Mouse (Mus musculus): ENCODE measurements around the gene Hoxc12. TPM values are rescaled to one million over a fixed set of nuclear protein-coding genes. Genes with fewer than 3 reads are reported as not detected.

The Hoxc12 gene
- total and polyA plus RNA-seq, 3 experiments = not detected

DNA sequence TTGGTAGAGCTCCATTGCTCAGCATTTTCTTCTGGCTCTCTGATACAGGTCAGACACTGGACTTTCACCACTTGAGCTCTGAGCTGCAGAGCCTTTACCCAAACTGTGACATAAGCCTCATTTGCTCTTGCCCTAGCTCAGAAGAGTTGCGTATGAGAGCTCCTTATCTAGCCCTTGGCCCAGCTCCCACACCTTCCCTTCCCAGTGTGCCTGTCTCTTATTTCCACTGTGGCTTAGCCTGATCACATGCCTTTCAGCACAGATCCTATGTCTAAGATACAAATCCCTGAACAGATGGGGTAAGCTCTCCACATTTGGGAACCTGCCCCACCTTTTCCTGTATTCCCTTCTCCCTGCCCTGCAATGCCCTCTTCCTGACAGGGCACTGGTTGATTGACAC lies 31.6 kb upstream of the Hoxc12 start:
- TF ChIP-seq USF1 (IDR thresholded peaks at IDR 0.05; ENCODE audit: low read depth, low read length) (peak; percentile 31; the same call in 1 of the 2 replicates), CHD1 (IDR thresholded peaks at IDR 0.05; ENCODE audit: low read depth, low read length) (no peak), GATA1 (IDR thresholded peaks at IDR 0.05; ENCODE audit: low read depth, low read length) (0 out of 2 replicates have a peak, but pooled peaks have one; percentile 20), TCF12 (IDR thresholded peaks at IDR 0.05; ENCODE audit: low read depth, low read length) (no peak)
- Histone ChIP-seq H3K27ac (ENCODE audit: control insufficient read depth, low read depth, low read length) (no peak overlapping the region), H3K79me2 (ENCODE audit: control insufficient read depth, insufficient read depth, low read length, poor library complexity) (no peaks in the 10 kb centered on the region), H3K9ac (ENCODE audit: control insufficient read depth, low read depth, low read length, poor library complexity, severe bottlenecking) (no peak overlapping the region), H3K4me3 (ENCODE audit: control insufficient read depth in 1 of 2, insufficient read depth in 1 of 2, low read depth in 2 of 2, low read length in 2 of 2) (no peak overlapping the region), H3K9me3 (replicated peaks; ENCODE audit: insufficient read depth, low read length) (no peaks in the 10 kb centered on the region), H3K4me1 (ENCODE audit: control insufficient read depth in 1 of 2, insufficient read depth in 2 of 2, low read length in 2 of 2) (peaks cover 2 to 6% of the 10 kb centered on the region in 2 experiments; a peak in 2 of 4 replicates), H3K36me3 (ENCODE audit: control insufficient read depth in 1 of 2, insufficient read depth in 2 of 2, low read length in 2 of 2) (no peaks in the 10 kb centered on the region), H3K27me3 (ENCODE audit: control insufficient read depth in 1 of 2, insufficient read depth in 2 of 2, low read length in 2 of 2) (peaks cover 10 to 38% of the 10 kb centered on the region in 2 experiments)
- DNase-seq (ENCODE audit: low read depth, low spot score) = peak; percentile 44

DNA sequence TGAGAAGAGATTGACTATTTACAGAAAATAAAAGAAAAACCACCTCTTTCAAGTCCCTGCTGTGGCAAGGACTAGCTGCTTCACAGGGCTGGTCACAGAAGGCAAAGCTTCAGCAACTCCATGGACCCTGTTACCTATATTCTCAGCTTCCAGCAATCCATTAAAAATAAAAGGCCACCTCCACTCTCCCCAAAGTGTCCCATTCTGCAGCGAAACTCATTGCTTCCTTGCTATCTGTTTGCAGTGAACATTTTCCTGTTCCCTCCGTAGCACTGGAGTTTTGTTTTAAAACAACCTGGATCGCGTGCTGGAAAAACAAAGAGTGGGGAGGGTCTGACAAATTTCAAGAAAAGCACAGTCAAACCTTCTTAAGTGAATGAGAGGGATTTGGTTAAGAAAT lies 27.0 kb upstream of the Hoxc12 start:
- Histone ChIP-seq H3K27me3 (ENCODE audit: control insufficient read depth in 1 of 2, insufficient read depth in 2 of 2, low read length in 2 of 2) (peaks cover 19 to 46% of the 10 kb centered on the region in 2 experiments), H3K27ac (ENCODE audit: control insufficient read depth, low read depth, low read length) (no peak overlapping the region), H3K9me3 (replicated peaks; ENCODE audit: insufficient read depth, low read length) (no peaks in the 10 kb centered on the region), H3K4me3 (ENCODE audit: control insufficient read depth in 1 of 2, insufficient read depth in 1 of 2, low read depth in 2 of 2, low read length in 2 of 2) (no peak overlapping the region), H3K9ac (ENCODE audit: control insufficient read depth, low read depth, low read length, poor library complexity, severe bottlenecking) (no peak overlapping the region), H3K79me2 (ENCODE audit: control insufficient read depth, insufficient read depth, low read length, poor library complexity) (no peaks in the 10 kb centered on the region), H3K36me3 (ENCODE audit: control insufficient read depth in 1 of 2, insufficient read depth in 2 of 2, low read length in 2 of 2) (no peaks in the 10 kb centered on the region), H3K4me1 (ENCODE audit: control insufficient read depth in 1 of 2, insufficient read depth in 2 of 2, low read length in 2 of 2) (peaks cover 2 to 6% of the 10 kb centered on the region in 2 experiments; a peak in 2 of 4 replicates)
- no peak for DNase-seq (ENCODE audit: low read depth, low spot score)
- TF ChIP-seq RAD21 (IDR thresholded peaks at IDR 0.05; ENCODE audit: low read depth, low read length) = no peak
- no peak for TF ChIP-seq TCF12 (IDR thresholded peaks at IDR 0.05; ENCODE audit: low read depth, low read length)
- TF ChIP-seq TBP (IDR thresholded peaks at IDR 0.05; ENCODE audit: low read depth, low read length) = no peak
- no peak for TF ChIP-seq USF2 (IDR thresholded peaks at IDR 0.05; ENCODE audit: borderline replicate concordance in 1 of 2, insufficient read depth in 1 of 2, low read depth in 1 of 2, low read length in 2 of 2)
- no peak for TF ChIP-seq ELF1 (IDR thresholded peaks at IDR 0.05; ENCODE audit: low read depth, low read length)
- TF ChIP-seq E2F4 (IDR thresholded peaks at IDR 0.05; ENCODE audit: borderline replicate concordance, low read depth, low read length) = no peak
- TF ChIP-seq HCFC1 (IDR thresholded peaks at IDR 0.05; ENCODE audit: low read depth, low read length) = no peak
- TF ChIP-seq MYC (IDR thresholded peaks at IDR 0.05; ENCODE audit: low read depth, low read length) = no peak
- no peak for TF ChIP-seq POLR2A (IDR thresholded peaks at IDR 0.05; ENCODE audit: control insufficient read depth in 1 of 2, insufficient read depth in 1 of 2, low read depth in 1 of 2, low read length in 2 of 2, poor library complexity in 1 of 2)
- no peak for TF ChIP-seq GATA1 (IDR thresholded peaks at IDR 0.05; ENCODE audit: low read depth, low read length)
- no peak for TF ChIP-seq ZKSCAN1 (IDR thresholded peaks at IDR 0.05; ENCODE audit: low read depth, low read length)
- TF ChIP-seq ZMIZ1 (IDR thresholded peaks at IDR 0.05; ENCODE audit: low read depth, low read length) = no peak

DNA sequence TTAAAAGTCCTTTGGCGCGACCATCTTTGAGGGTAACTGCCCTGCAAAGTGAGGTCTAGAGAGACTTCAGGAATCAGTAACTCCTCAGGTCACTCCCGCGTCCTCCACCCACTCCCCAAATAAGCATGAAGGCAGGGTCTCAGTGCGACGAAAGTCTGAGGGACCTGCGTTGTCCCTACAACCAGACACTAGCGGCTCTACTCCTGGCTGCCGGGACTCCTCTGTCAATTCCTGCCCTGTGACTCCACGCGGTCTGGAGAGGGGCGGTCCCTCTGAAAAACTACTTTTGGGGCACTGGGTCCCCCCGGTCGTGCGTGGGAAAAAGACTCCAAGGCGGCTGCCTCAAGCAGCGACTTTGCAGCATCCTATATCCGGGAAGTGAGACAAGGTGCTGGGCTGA lies 26.5 kb upstream of the Hoxc12 start:
- Histone ChIP-seq H3K79me2 (ENCODE audit: control insufficient read depth, insufficient read depth, low read length, poor library complexity) (no peaks in the 10 kb centered on the region), H3K4me3 (ENCODE audit: control insufficient read depth in 1 of 2, insufficient read depth in 1 of 2, low read depth in 2 of 2, low read length in 2 of 2) (no peak overlapping the region), H3K9ac (ENCODE audit: control insufficient read depth, low read depth, low read length, poor library complexity, severe bottlenecking) (no peak overlapping the region), H3K27ac (ENCODE audit: control insufficient read depth, low read depth, low read length) (no peak overlapping the region), H3K9me3 (replicated peaks; ENCODE audit: insufficient read depth, low read length) (no peaks in the 10 kb centered on the region), H3K27me3 (ENCODE audit: control insufficient read depth in 1 of 2, insufficient read depth in 2 of 2, low read length in 2 of 2) (peaks cover 19 to 50% of the 10 kb centered on the region in 2 experiments), H3K4me1 (ENCODE audit: control insufficient read depth in 1 of 2, insufficient read depth in 2 of 2, low read length in 2 of 2) (0 out of 4 replicates have a peak, but pooled peaks cover 0 to 2% of the 10 kb centered on the region in 2 experiments), H3K36me3 (ENCODE audit: control insufficient read depth in 1 of 2, insufficient read depth in 2 of 2, low read length in 2 of 2) (no peaks in the 10 kb centered on the region)
- DNase-seq (ENCODE audit: low read depth, low spot score) = no peak
- TF ChIP-seq E2F4 (IDR thresholded peaks at IDR 0.05; ENCODE audit: borderline replicate concordance, low read depth, low read length) (no peak), POLR2A (IDR thresholded peaks at IDR 0.05; ENCODE audit: control insufficient read depth in 1 of 2, insufficient read depth in 1 of 2, low read depth in 1 of 2, low read length in 2 of 2, poor library complexity in 1 of 2) (no peak), USF2 (IDR thresholded peaks at IDR 0.05; ENCODE audit: borderline replicate concordance in 1 of 2, insufficient read depth in 1 of 2, low read depth in 1 of 2, low read length in 2 of 2) (no peak), JUND (IDR thresholded peaks at IDR 0.05; ENCODE audit: low read depth, low read length) (no peak), MAZ (IDR thresholded peaks at IDR 0.05; ENCODE audit: low read depth, low read length) (no peak), POLR2AphosphoS5 (IDR thresholded peaks at IDR 0.05; ENCODE audit: borderline replicate concordance, low read depth, low read length) (no peak), ETS1 (IDR thresholded peaks at IDR 0.05; ENCODE audit: low read depth, low read length) (no peak), USF1 (IDR thresholded peaks at IDR 0.05; ENCODE audit: low read depth, low read length) (no peak), HCFC1 (IDR thresholded peaks at IDR 0.05; ENCODE audit: low read depth, low read length) (no peak), CHD2 (IDR thresholded peaks at IDR 0.05; ENCODE audit: low read length) (no peak), MYC (IDR thresholded peaks at IDR 0.05; ENCODE audit: low read depth, low read length) (no peak), RCOR1 (IDR thresholded peaks at IDR 0.05; ENCODE audit: low read depth, low read length) (no peak), NRF1 (IDR thresholded peaks at IDR 0.05; ENCODE audit: insufficient read depth, low read depth, low read length, poor library complexity, severe bottlenecking) (no peak), RAD21 (IDR thresholded peaks at IDR 0.05; ENCODE audit: low read depth, low read length) (no peak), MYB (IDR thresholded peaks at IDR 0.05; ENCODE audit: low read depth, low read length) (no peak), CTCF (IDR thresholded peaks at IDR 0.05 in 2 of 3, conservative IDR thresholded peaks at IDR 0.05 in 1 of 3; ENCODE audit: control insufficient read depth in 1 of 3, insufficient read depth in 1 of 3, low read depth in 2 of 3, low read length in 3 of 3, poor library complexity in 1 of 3, severe bottlenecking in 1 of 3) (no peak), NELFE (IDR thresholded peaks at IDR 0.05; ENCODE audit: low read depth, low read length) (no peak), TBP (IDR thresholded peaks at IDR 0.05; ENCODE audit: low read depth, low read length) (no peak)

Measured in MEL (cell line).